Mouse (Mus musculus): ENCODE data around the gene Shank2. TPM values are rescaled to one million over a fixed set of nuclear protein-coding genes. Genes with fewer than 3 reads are reported as not detected.

The Shank2 gene
- polyA plus RNA-seq, 1 experiment from 2014 or later, result 2.6 TPM

- H3K4me2 ChIP-seq, result no peak overlapping the region
- H3K4me1 ChIP-seq, result no peaks in the 10 kb centered on the region
- no peaks in the 10 kb centered on the region for H3K9me3 ChIP-seq (replicated peaks)
- H3K27ac ChIP-seq, result no peak overlapping the region
- no peak for ATAC-seq (replicated peaks; ENCODE audit: low FRiP score)
- 88% methylated on average over 6 of the region's 6 CpGs for WGBS
- H3K27me3 ChIP-seq, result no peaks in the 10 kb centered on the region
- no peak overlapping the region for H3K9ac ChIP-seq
- no peak overlapping the region for H3K4me3 ChIP-seq (replicated peaks)
- peaks cover 99% of the 10 kb centered on the region for H3K36me3 ChIP-seq
Observed at GRCm38 (mm10) chr7:144461246-144461902, 459.6 kb downstream of the Shank2 start.

- H3K9ac ChIP-seq, result no peak overlapping the region
- H3K4me1 ChIP-seq, result no peaks in the 10 kb centered on the region
- no peak for ATAC-seq (replicated peaks; ENCODE audit: low FRiP score)
- peaks cover 89% of the 10 kb centered on the region for H3K36me3 ChIP-seq
- no peak overlapping the region for H3K4me3 ChIP-seq (replicated peaks)
- 87% methylated on average over 7 of the region's 7 CpGs for WGBS
- no peak overlapping the region for H3K4me2 ChIP-seq
- H3K27me3 ChIP-seq, result no peaks in the 10 kb centered on the region
- H3K27ac ChIP-seq, result no peak overlapping the region
- no peaks in the 10 kb centered on the region for H3K9me3 ChIP-seq (replicated peaks)
Observed at GRCm38 (mm10) chr7:144462577-144462976, 460.8 kb downstream of the Shank2 start.

- H3K4me2 ChIP-seq, result peak overlapping the region; percentile 82
- no peaks in the 10 kb centered on the region for H3K27me3 ChIP-seq
- H3K4me3 ChIP-seq (replicated peaks), result peak overlapping the region; percentile 97
- WGBS, result 78% methylated on average over 5 of the region's 5 CpGs
- H3K36me3 ChIP-seq, result peaks cover 33% of the 10 kb centered on the region
- no peak for ATAC-seq (replicated peaks; ENCODE audit: low FRiP score)
- no peaks in the 10 kb centered on the region for H3K9me3 ChIP-seq (replicated peaks)
- peak overlapping the region; percentile 91 for H3K27ac ChIP-seq
- H3K4me1 ChIP-seq, result peaks cover 28% of the 10 kb centered on the region
- 0 out of 2 replicates have a peak overlapping the region, but pooled peaks have one; percentile 98 for H3K9ac ChIP-seq
Observed at GRCm38 (mm10) chr7:144468741-144469140, 467.0 kb downstream of the Shank2 start.

GRCm38 (mm10) chr7:144469181-144469641 is 467.5 kb downstream of the Shank2 start:
- Histone ChIP-seq H3K27me3 (no peaks in the 10 kb centered on the region), H3K4me1 (peaks cover 28% of the 10 kb centered on the region), H3K4me2 (peak overlapping the region; percentile 82), H3K36me3 (peaks cover 28% of the 10 kb centered on the region), H3K9me3 (replicated peaks) (no peaks in the 10 kb centered on the region), H3K9ac (peak overlapping the region; percentile 98), H3K27ac (peak overlapping the region; percentile 91), H3K4me3 (replicated peaks) (peak overlapping the region; percentile 97)
- 25% methylated on average over 4 of the region's 4 CpGs for WGBS
- peak; percentile 41; the same call in 1 of the 2 replicates for ATAC-seq (replicated peaks; ENCODE audit: low FRiP score)

GRCm38 (mm10) chr7:144469908-144470544 is 468.3 kb downstream of the Shank2 start:
- WGBS, result under 1% methylated on average over 31 of the region's 31 CpGs
- Histone ChIP-seq H3K9ac (peak overlapping the region; percentile 98), H3K27ac (peak overlapping the region; percentile 91), H3K36me3 (peaks cover 20% of the 10 kb centered on the region), H3K4me2 (peak overlapping the region; percentile 82), H3K27me3 (no peaks in the 10 kb centered on the region), H3K9me3 (replicated peaks) (no peaks in the 10 kb centered on the region), H3K4me1 (peaks cover 28% of the 10 kb centered on the region), H3K4me3 (replicated peaks) (peak overlapping the region; percentile 97)
- peak; percentile 40 for ATAC-seq (replicated peaks; ENCODE audit: low FRiP score)

GRCm38 (mm10) chr7:144470545-144471059 is 468.9 kb downstream of the Shank2 start, which contains the start of gene Cttn:
Gene Cttn (minus strand): TSS chr7:144471009.
- peak within 1 kb of the TSS; percentile 82 for H3K4me2 ChIP-seq
- peak within 1 kb of the TSS; percentile 97 for H3K4me3 ChIP-seq (replicated peaks)
- ATAC-seq (replicated peaks; ENCODE audit: low FRiP score), result peak; percentile 94
- H3K36me3 ChIP-seq, result peaks cover 18% of the 10 kb centered on the region
- no peaks in the 10 kb centered on the region for H3K9me3 ChIP-seq (replicated peaks)
- peak within 1 kb of the TSS; percentile 98 for H3K9ac ChIP-seq
- peaks cover 28% of the 10 kb centered on the region for H3K4me1 ChIP-seq
- no peaks in the 10 kb centered on the region for H3K27me3 ChIP-seq
- under 1% methylated on average over 30 of the region's 30 CpGs for WGBS
- peak within 1 kb of the TSS; percentile 91 for H3K27ac ChIP-seq

- Histone ChIP-seq H3K4me3 (replicated peaks) (peak overlapping the region; percentile 97), H3K36me3 (peaks cover 18% of the 10 kb centered on the region), H3K9me3 (replicated peaks) (no peaks in the 10 kb centered on the region), H3K4me2 (peak overlapping the region; percentile 82), H3K27ac (peak overlapping the region; percentile 91), H3K4me1 (peaks cover 28% of the 10 kb centered on the region), H3K9ac (peak overlapping the region; percentile 98), H3K27me3 (no peaks in the 10 kb centered on the region)
- ATAC-seq (replicated peaks; ENCODE audit: low FRiP score), result no peak
- WGBS, result 80% methylated on average over 2 of the region's 2 CpGs
Observed at GRCm38 (mm10) chr7:144471103-144471502, 469.4 kb downstream of the Shank2 start.

- no peak for ATAC-seq (replicated peaks; ENCODE audit: low FRiP score)
- H3K4me1 ChIP-seq, result peaks cover 21% of the 10 kb centered on the region
- H3K27me3 ChIP-seq, result no peaks in the 10 kb centered on the region
- H3K4me2 ChIP-seq, result no peak overlapping the region
- no peaks in the 10 kb centered on the region for H3K9me3 ChIP-seq (replicated peaks)
- peaks cover 26% of the 10 kb centered on the region for H3K36me3 ChIP-seq
- no peak overlapping the region for H3K4me3 ChIP-seq (replicated peaks)
- no peak overlapping the region for H3K27ac ChIP-seq
- WGBS, result 66% methylated on average over 4 of the region's 4 CpGs
- no peak overlapping the region for H3K9ac ChIP-seq
Observed at GRCm38 (mm10) chr7:144473486-144473885, 471.8 kb downstream of the Shank2 start.

Small RNA genes lying within 50 kb of the gene (microRNA-seq; reads per million reads assigned to microRNA genes)
- gene Mir3105, result 37.0 reads per million, percentile 46 among the genes with 10 or more reads in this experiment

Other genes with a start within 250 kb of the Shank2 start
- gene Osbpl5, start 244.9 kb upstream of the Shank2 start, polyA plus RNA-seq (2015; fragmentation: Nextera tagmentation; extraction: Ambion mirVana), result 31.9 and 34.0 TPM in 2 replicates
- not detected in 2 replicates for gene Mrgprg, start 234.9 kb upstream of the Shank2 start, polyA plus RNA-seq (2015; fragmentation: Nextera tagmentation; extraction: Ambion mirVana)
- 1.7 and 2.0 TPM in 2 replicates for gene Mrgpre, start 217.4 kb upstream of the Shank2 start, polyA plus RNA-seq (2015; fragmentation: Nextera tagmentation; extraction: Ambion mirVana)
- gene Nadsyn1, start 179.1 kb upstream of the Shank2 start, polyA plus RNA-seq (2015; fragmentation: Nextera tagmentation; extraction: Ambion mirVana), result 9.0 and 10.4 TPM in 2 replicates
- gene Dhcr7, start 178.8 kb upstream of the Shank2 start, polyA plus RNA-seq (2015; fragmentation: Nextera tagmentation; extraction: Ambion mirVana), result 37.7 and 47.2 TPM in 2 replicates
- not detected in 2 replicates for gene Gm498, start 135.1 kb upstream of the Shank2 start, polyA plus RNA-seq (2015; fragmentation: Nextera tagmentation; extraction: Ambion mirVana)

Measured in kidney, embryonic 15.5 days (tissue).